Mouse (Mus musculus): Measurements from ENCODE around the gene Pank4.

DNA sequence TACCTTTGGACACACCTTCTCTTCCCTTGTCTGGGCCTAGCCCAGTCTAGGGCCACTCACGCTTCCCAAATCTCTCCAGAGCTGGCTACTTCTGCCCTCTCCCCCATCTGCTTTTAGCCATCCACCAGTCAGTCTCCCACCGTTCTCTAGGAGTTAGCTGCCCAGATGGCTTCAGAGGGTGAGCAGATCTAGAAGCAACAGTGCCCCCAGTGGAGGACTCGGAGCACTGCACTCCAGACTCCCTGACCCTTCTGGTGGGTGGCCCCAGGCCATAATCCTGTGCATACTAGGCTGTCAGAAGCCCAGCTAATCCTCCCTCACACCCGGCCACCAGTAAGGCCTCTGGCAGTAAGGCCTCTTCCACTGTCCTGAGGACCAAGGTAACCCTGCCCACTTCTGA lies 48.9 kb downstream of the Pank4 start:
- TF ChIP-seq POLR2A (IDR thresholded peaks at IDR 0.05; ENCODE audit: low read depth, low read length) (no peak), CTCF (conservative IDR thresholded peaks at IDR 0.05; ENCODE audit: insufficient read depth, insufficient read length, low read depth, low read length) (peak; percentile 77)
